Mouse (Mus musculus): ENCODE results near the gene Hoxa10. TPM values are rescaled to one million over a fixed set of nuclear protein-coding genes. Genes with fewer than 3 reads are reported as not detected.

The Hoxa10 gene
- polyA plus RNA-seq, 1 experiment from 2014 or later: not detected

GRCm38 (mm10) chr6:52221993-52222685 is 18.5 kb downstream of the Hoxa10 start:
- peak overlapping the region; percentile 67 for H3K4me2 ChIP-seq (ENCODE audit: low read length)
- H3K9ac ChIP-seq (ENCODE audit: low read depth, low read length): no peak overlapping the region
- peaks cover 3% of the 10 kb centered on the region; the same call in 1 of the 2 replicates for H3K4me1 ChIP-seq (ENCODE audit: control insufficient read depth, insufficient read depth, low read length)
- H3K27me3 ChIP-seq (ENCODE audit: control insufficient read depth, insufficient read depth, low read depth, low read length): peaks cover 91% of the 10 kb centered on the region
- H3K4me3 ChIP-seq (ENCODE audit: low read depth, low read length): peak overlapping the region; percentile 42; the same call in 1 of the 2 replicates
- ATAC-seq: peak; percentile 19; the same call in 1 of the 2 replicates
- WGBS: 6% methylated on average over 21 of the region's 21 CpGs
- no peaks in the 10 kb centered on the region for H3K9me3 ChIP-seq (replicated peaks; ENCODE audit: control insufficient read depth, low read length, poor library complexity, severe bottlenecking)
- no peak overlapping the region for H3K27ac ChIP-seq (ENCODE audit: low read length)
- no peaks in the 10 kb centered on the region for H3K36me3 ChIP-seq (ENCODE audit: control insufficient read depth, insufficient read depth, low read length)

GRCm38 (mm10) chr6:52221337-52221992 is 19.2 kb downstream of the Hoxa10 start, which contains the start of gene Hoxa7:
Gene Hoxa7, minus strand, starts transcription at chr6:52221854.
- WGBS: under 1% methylated on average over 46 of the region's 46 CpGs
- ATAC-seq: peak; percentile 70
- H3K36me3 ChIP-seq (ENCODE audit: control insufficient read depth, insufficient read depth, low read length): no peaks in the 10 kb centered on the region
- peak within 1 kb of the TSS; percentile 57 for H3K9ac ChIP-seq (ENCODE audit: low read depth, low read length)
- peak within 1 kb of the TSS; percentile 67 for H3K4me2 ChIP-seq (ENCODE audit: low read length)
- H3K4me1 ChIP-seq (ENCODE audit: control insufficient read depth, insufficient read depth, low read length): peaks cover 3% of the 10 kb centered on the region; the same call in 1 of the 2 replicates
- no peak within 1 kb of the TSS for H3K27ac ChIP-seq (ENCODE audit: low read length)
- peaks cover 88% of the 10 kb centered on the region for H3K27me3 ChIP-seq (ENCODE audit: control insufficient read depth, insufficient read depth, low read depth, low read length)
- H3K4me3 ChIP-seq (ENCODE audit: low read depth, low read length): peak within 1 kb of the TSS; percentile 42
- no peaks in the 10 kb centered on the region for H3K9me3 ChIP-seq (replicated peaks; ENCODE audit: control insufficient read depth, low read length, poor library complexity, severe bottlenecking)

GRCm38 (mm10) chr6:52220865-52221310 is 19.8 kb downstream of the Hoxa10 start:
- Histone ChIP-seq H3K4me1 (ENCODE audit: control insufficient read depth, insufficient read depth, low read length) (peaks cover 3% of the 10 kb centered on the region; the same call in 1 of the 2 replicates), H3K27me3 (ENCODE audit: control insufficient read depth, insufficient read depth, low read depth, low read length) (peaks cover 88% of the 10 kb centered on the region), H3K9ac (ENCODE audit: low read depth, low read length) (no peak overlapping the region), H3K9me3 (replicated peaks; ENCODE audit: control insufficient read depth, low read length, poor library complexity, severe bottlenecking) (no peaks in the 10 kb centered on the region), H3K36me3 (ENCODE audit: control insufficient read depth, insufficient read depth, low read length) (no peaks in the 10 kb centered on the region), H3K4me3 (ENCODE audit: low read depth, low read length) (peak overlapping the region; percentile 42), H3K27ac (ENCODE audit: low read length) (no peak overlapping the region), H3K4me2 (ENCODE audit: low read length) (peak overlapping the region; percentile 67)
- WGBS: 7% methylated on average over 12 of the region's 12 CpGs
- no peak for ATAC-seq

- 10% methylated on average over 32 of the region's 32 CpGs for WGBS
These were observed 20.4 kb downstream of the Hoxa10 start for GRCm38 (mm10) chr6:52220003-52220864.

GRCm38 (mm10) chr6:52219234-52219942 is 21.3 kb downstream of the Hoxa10 start:
- ATAC-seq: no peak
- Histone ChIP-seq H3K9ac (ENCODE audit: low read depth, low read length) (no peak overlapping the region), H3K4me2 (ENCODE audit: low read length) (no peak overlapping the region), H3K27ac (ENCODE audit: low read length) (no peak overlapping the region), H3K27me3 (ENCODE audit: control insufficient read depth, insufficient read depth, low read depth, low read length) (peaks cover 88% of the 10 kb centered on the region), H3K9me3 (replicated peaks; ENCODE audit: control insufficient read depth, low read length, poor library complexity, severe bottlenecking) (no peaks in the 10 kb centered on the region), H3K4me3 (ENCODE audit: low read depth, low read length) (no peak overlapping the region), H3K36me3 (ENCODE audit: control insufficient read depth, insufficient read depth, low read length) (no peaks in the 10 kb centered on the region), H3K4me1 (ENCODE audit: control insufficient read depth, insufficient read depth, low read length) (peaks cover 3% of the 10 kb centered on the region; the same call in 1 of the 2 replicates)
- WGBS: 16% methylated on average over 9 of the region's 9 CpGs

More at GRCm38 (mm10) chr6:52220003-52220864, 20.4 kb downstream of the Hoxa10 start:
- H3K9ac ChIP-seq (ENCODE audit: low read depth, low read length): no peak overlapping the region
- no peak overlapping the region for H3K27ac ChIP-seq (ENCODE audit: low read length)
- peaks cover 3% of the 10 kb centered on the region; the same call in 1 of the 2 replicates for H3K4me1 ChIP-seq (ENCODE audit: control insufficient read depth, insufficient read depth, low read length)
- H3K4me2 ChIP-seq (ENCODE audit: low read length): no peak overlapping the region
- no peaks in the 10 kb centered on the region for H3K36me3 ChIP-seq (ENCODE audit: control insufficient read depth, insufficient read depth, low read length)
- H3K9me3 ChIP-seq (replicated peaks; ENCODE audit: control insufficient read depth, low read length, poor library complexity, severe bottlenecking): no peaks in the 10 kb centered on the region
- ATAC-seq: no peak
- H3K4me3 ChIP-seq (ENCODE audit: low read depth, low read length): no peak overlapping the region
- peaks cover 88% of the 10 kb centered on the region for H3K27me3 ChIP-seq (ENCODE audit: control insufficient read depth, insufficient read depth, low read depth, low read length)

- no peak overlapping the region for H3K27ac ChIP-seq (ENCODE audit: low read length)
- peaks cover 86% of the 10 kb centered on the region for H3K27me3 ChIP-seq (ENCODE audit: control insufficient read depth, insufficient read depth, low read depth, low read length)
- no peak overlapping the region for H3K4me3 ChIP-seq (ENCODE audit: low read depth, low read length)
- H3K4me2 ChIP-seq (ENCODE audit: low read length): no peak overlapping the region
- no peaks in the 10 kb centered on the region for H3K36me3 ChIP-seq (ENCODE audit: control insufficient read depth, insufficient read depth, low read length)
- WGBS: 6% methylated on average over 14 of the region's 14 CpGs
- no peak for ATAC-seq
- peaks cover 3% of the 10 kb centered on the region; the same call in 1 of the 2 replicates for H3K4me1 ChIP-seq (ENCODE audit: control insufficient read depth, insufficient read depth, low read length)
- H3K9ac ChIP-seq (ENCODE audit: low read depth, low read length): no peak overlapping the region
- H3K9me3 ChIP-seq (replicated peaks; ENCODE audit: control insufficient read depth, low read length, poor library complexity, severe bottlenecking): no peaks in the 10 kb centered on the region
These were observed 21.9 kb downstream of the Hoxa10 start for GRCm38 (mm10) chr6:52218643-52219215.

GRCm38 (mm10) chr6:52217895-52218642 is 22.6 kb downstream of the Hoxa10 start:
- Histone ChIP-seq H3K4me2 (ENCODE audit: low read length) (no peak overlapping the region), H3K9ac (ENCODE audit: low read depth, low read length) (no peak overlapping the region), H3K4me3 (ENCODE audit: low read depth, low read length) (no peak overlapping the region), H3K27me3 (ENCODE audit: control insufficient read depth, insufficient read depth, low read depth, low read length) (peaks cover 87% of the 10 kb centered on the region), H3K27ac (ENCODE audit: low read length) (no peak overlapping the region), H3K4me1 (ENCODE audit: control insufficient read depth, insufficient read depth, low read length) (peaks cover 3% of the 10 kb centered on the region; the same call in 1 of the 2 replicates), H3K9me3 (replicated peaks; ENCODE audit: control insufficient read depth, low read length, poor library complexity, severe bottlenecking) (no peaks in the 10 kb centered on the region), H3K36me3 (ENCODE audit: control insufficient read depth, insufficient read depth, low read length) (no peaks in the 10 kb centered on the region)
- 4% methylated on average over 23 of the region's 23 CpGs for WGBS
- no peak for ATAC-seq

Data from midbrain, embryonic 16.5 days (tissue).